Mouse (Mus musculus) forebrain, embryonic 12.5 days (tissue): ENCODE results near the gene Rce1. TPM values are rescaled to one million over a fixed set of nuclear protein-coding genes. Genes with fewer than 3 reads are reported as not detected.
"Not testable (repeated sequence)": the region's sequence is repeated elsewhere in the genome, so short reads cannot be mapped to it uniquely, and the experiment has no call there.

Experiments used
- ATAC-seq: fragments of 200-750 bp; cut with Nextera tagmentation; 2 replicates; pipeline ENCODE4 v1.8.0; 2017; ENCODE audit warnings: moderate TSS enrichment; ENCODE audit not compliant: low FRiP score
- H3K27ac ChIP-seq: fragments of 300-500 bp; sonication (generic); 2 replicates; pipeline ENCODE4 v1.5.1; 2016; ENCODE audit warnings: mild to moderate bottlenecking
- H3K27me3 ChIP-seq: fragments of 300-500 bp; sonication (generic); 2 replicates; pipeline ENCODE4 v1.6.1; 2016; ENCODE audit warnings: mild to moderate bottlenecking
- H3K36me3 ChIP-seq: fragments of 300-500 bp; sonication (generic); replicated peaks from 2 replicates; pipeline ENCODE4 v1.6.1; 2016; ENCODE audit warnings: mild to moderate bottlenecking
- H3K4me1 ChIP-seq: fragments of 300-500 bp; sonication (generic); 2 replicates; pipeline ENCODE4 v1.6.1; 2016
- H3K4me2 ChIP-seq: fragments of 300-500 bp; sonication (generic); 2 replicates; pipeline ENCODE4 v1.6.1; 2016; ENCODE audit warnings: mild to moderate bottlenecking, moderate library complexity
- H3K4me3 ChIP-seq: fragments of 300-500 bp; sonication (generic); replicated peaks from 2 replicates; pipeline ENCODE4 v1.5.1; 2016; ENCODE audit warnings: mild to moderate bottlenecking
- H3K9ac ChIP-seq: fragments of 300-500 bp; sonication (generic); 2 replicates; pipeline ENCODE4 v1.6.1; 2016; ENCODE audit warnings: mild to moderate bottlenecking
- H3K9me3 ChIP-seq: fragments of 300-500 bp; sonication (generic); 2 replicates; pipeline ENCODE4 v1.6.1; 2016
- WGBS: fragments of 180-500 bp; shearing (Covaris S2); methylation state at CpG from one replicate; pipeline ENCODE4 v1.1.7; 2016; 5-methylcytosine and 5-hydroxymethylcytosine counted together
- polyA plus RNA-seq: library from polyadenylated mRNA; unstranded; fragments of >200 nt; fragmentation: Nextera tagmentation; extraction: Ambion mirVana; gene quantifications from 2 replicates; pipeline ENCODE4 v1.2.1, GENCODE M21; 2016

The Rce1 gene
- polyA plus RNA-seq, 1 experiment from 2014 or later, result 57.8 TPM

- Histone ChIP-seq H3K27me3 (no peaks in the 10 kb centered on the region), H3K4me3 (no peak overlapping the region), H3K4me1 (peaks cover 25% of the 10 kb centered on the region), H3K4me2 (no peak overlapping the region), H3K36me3 (peaks cover 30% of the 10 kb centered on the region), H3K9me3 (no peaks in the 10 kb centered on the region), H3K27ac (no peak overlapping the region), H3K9ac (no peak overlapping the region)
- no peak for ATAC-seq
- 70% methylated on average over 4 of the region's 4 CpGs for WGBS
Measured at GRCm38 (mm10) chr19:4610109-4610508, 15.3 kb downstream of the Rce1 start.

GRCm38 (mm10) chr19:4608511-4608910, 16.9 kb downstream of the Rce1 start:
- H3K9me3 ChIP-seq, result no peaks in the 10 kb centered on the region
- peaks cover 13% of the 10 kb centered on the region for H3K4me1 ChIP-seq
- H3K36me3 ChIP-seq, result peaks cover 27% of the 10 kb centered on the region
- no peak overlapping the region for H3K9ac ChIP-seq
- H3K4me2 ChIP-seq, result no peak overlapping the region
- no peaks in the 10 kb centered on the region for H3K27me3 ChIP-seq
- 89% methylated on average over 4 of the region's 4 CpGs for WGBS
- no peak overlapping the region for H3K27ac ChIP-seq
- H3K4me3 ChIP-seq, result no peak overlapping the region
- no peak for ATAC-seq

DNA sequence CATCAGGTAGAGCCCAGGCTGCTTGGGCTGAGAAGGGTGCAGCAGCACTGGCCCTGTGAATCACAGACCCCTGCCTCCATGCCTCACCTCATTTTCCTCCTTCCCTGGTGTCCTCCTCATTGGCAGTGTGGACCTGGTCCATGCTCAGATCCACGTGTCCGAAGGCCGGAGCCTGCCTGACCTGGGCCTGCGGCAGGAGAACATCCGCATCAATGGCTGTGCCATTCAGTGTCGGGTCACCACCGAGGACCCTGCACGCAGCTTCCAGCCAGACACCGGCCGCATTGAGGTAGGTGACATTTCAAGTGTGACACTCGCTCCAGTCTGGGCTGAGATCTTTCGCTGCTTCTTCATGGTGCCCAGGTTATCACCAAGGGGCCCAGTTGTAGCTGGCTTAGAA, 18.0 kb downstream of the Rce1 start:
- no peaks in the 10 kb centered on the region for H3K9me3 ChIP-seq
- H3K27me3 ChIP-seq, result no peaks in the 10 kb centered on the region
- H3K4me2 ChIP-seq, result no peak overlapping the region
- no peak overlapping the region for H3K4me3 ChIP-seq
- peaks cover 2% of the 10 kb centered on the region for H3K4me1 ChIP-seq
- ATAC-seq, result no peak
- H3K36me3 ChIP-seq, result peaks cover 16% of the 10 kb centered on the region
- no peak overlapping the region for H3K27ac ChIP-seq
- H3K9ac ChIP-seq, result no peak overlapping the region
- WGBS, result 90% methylated on average over 12 of the region's 12 CpGs

GRCm38 (mm10) chr19:4605654-4606053, 19.8 kb downstream of the Rce1 start:
- Histone ChIP-seq H3K4me2 (no peak overlapping the region), H3K36me3 (no peaks in the 10 kb centered on the region), H3K9me3 (no peaks in the 10 kb centered on the region), H3K27me3 (no peaks in the 10 kb centered on the region), H3K4me1 (no peaks in the 10 kb centered on the region), H3K9ac (no peak overlapping the region), H3K4me3 (no peak overlapping the region), H3K27ac (no peak overlapping the region)
- no peak for ATAC-seq
- 93% methylated on average over 4 of the region's 4 CpGs for WGBS

DNA sequence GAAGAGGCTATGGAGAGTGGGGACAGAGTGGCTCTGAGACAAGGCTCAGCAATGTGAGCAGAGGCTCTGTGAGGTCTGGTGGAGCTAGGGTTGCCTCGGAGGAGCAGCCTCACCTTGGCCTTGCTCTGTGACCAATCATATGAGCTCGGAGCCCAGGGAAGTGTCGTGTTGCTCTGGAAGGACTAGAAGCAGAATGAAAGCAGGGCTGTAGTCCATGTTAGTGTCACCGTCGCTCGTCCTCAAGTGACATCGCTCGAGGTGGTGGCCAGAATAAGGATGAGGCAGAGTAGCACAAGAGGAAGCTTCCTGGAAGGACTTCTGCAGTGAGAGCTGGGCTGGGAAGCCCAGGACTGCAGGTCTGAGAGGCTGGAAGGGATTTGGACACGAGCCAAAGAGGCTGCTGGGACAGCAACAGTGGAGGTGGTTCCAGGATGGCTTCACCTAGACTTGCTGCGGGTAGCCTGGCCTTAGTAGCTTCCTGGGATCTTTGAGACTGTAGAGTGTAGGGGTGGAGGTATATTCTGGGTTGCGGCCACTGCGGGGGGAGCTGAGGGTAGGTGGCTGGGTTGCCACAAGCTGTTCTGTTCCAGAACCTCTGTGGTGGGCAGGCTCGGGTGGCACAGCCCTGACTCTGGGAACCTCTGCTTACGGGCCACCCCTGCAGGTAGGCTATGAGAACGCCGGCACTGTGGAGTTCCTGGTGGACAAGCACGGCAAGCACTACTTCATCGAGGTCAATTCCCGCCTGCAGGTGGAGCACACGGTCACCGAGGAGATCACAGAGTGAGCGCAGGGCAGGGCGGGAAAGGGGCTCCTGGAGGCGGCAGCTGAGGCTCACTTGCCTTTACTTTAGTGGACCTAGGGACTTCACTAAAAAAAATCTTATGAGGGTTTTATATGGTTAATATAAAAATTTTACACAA, 21.4 kb downstream of the Rce1 start:
- Histone ChIP-seq H3K27me3 (no peaks in the 10 kb centered on the region), H3K9ac (no peak overlapping the region), H3K4me2 (no peak overlapping the region), H3K27ac (no peak overlapping the region), H3K36me3 (no peaks in the 10 kb centered on the region), H3K4me3 (no peak overlapping the region), H3K9me3 (no peaks in the 10 kb centered on the region), H3K4me1 (no peaks in the 10 kb centered on the region)
- no peak for ATAC-seq
- WGBS, result 42% methylated on average over 24 of the region's 24 CpGs

DNA sequence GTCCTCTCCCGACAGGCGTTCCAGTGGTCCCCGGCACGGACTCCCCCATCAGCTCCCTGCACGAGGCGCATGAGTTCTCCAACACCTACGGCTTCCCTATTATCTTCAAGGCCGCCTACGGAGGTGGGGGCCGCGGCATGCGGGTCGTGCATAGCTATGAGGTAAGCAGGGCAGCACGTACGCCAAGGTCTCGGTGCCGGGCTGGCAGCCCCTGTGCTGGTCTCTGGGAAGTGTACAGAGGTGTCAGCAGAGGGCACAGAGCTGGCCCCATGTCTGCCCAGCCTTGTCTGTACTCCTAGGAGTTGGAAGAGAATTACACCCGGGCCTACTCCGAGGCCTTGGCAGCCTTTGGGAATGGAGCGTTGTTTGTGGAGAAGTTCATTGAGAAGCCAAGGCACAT, 23.0 kb downstream of the Rce1 start:
- H3K9me3 ChIP-seq, result no peaks in the 10 kb centered on the region
- no peak for ATAC-seq
- H3K27ac ChIP-seq, result no peak overlapping the region
- no peaks in the 10 kb centered on the region for H3K4me1 ChIP-seq
- no peak overlapping the region for H3K4me2 ChIP-seq
- H3K27me3 ChIP-seq, result no peaks in the 10 kb centered on the region
- no peak overlapping the region for H3K9ac ChIP-seq
- H3K36me3 ChIP-seq, result no peaks in the 10 kb centered on the region
- WGBS, result 89% methylated on average over 20 of the region's 20 CpGs
- no peak overlapping the region for H3K4me3 ChIP-seq

GRCm38 (mm10) chr19:4596071-4596470, 29.4 kb downstream of the Rce1 start:
- no peak overlapping the region for H3K9ac ChIP-seq
- no peaks in the 10 kb centered on the region for H3K27me3 ChIP-seq
- H3K4me3 ChIP-seq, result no peak overlapping the region
- H3K36me3 ChIP-seq, result no peaks in the 10 kb centered on the region
- H3K27ac ChIP-seq, result no peak overlapping the region
- H3K4me2 ChIP-seq, result no peak overlapping the region
- ATAC-seq, result no peak
- no peaks in the 10 kb centered on the region for H3K9me3 ChIP-seq
- WGBS, result 75% methylated on average over 2 of the region's 2 CpGs
- no peaks in the 10 kb centered on the region for H3K4me1 ChIP-seq

DNA sequence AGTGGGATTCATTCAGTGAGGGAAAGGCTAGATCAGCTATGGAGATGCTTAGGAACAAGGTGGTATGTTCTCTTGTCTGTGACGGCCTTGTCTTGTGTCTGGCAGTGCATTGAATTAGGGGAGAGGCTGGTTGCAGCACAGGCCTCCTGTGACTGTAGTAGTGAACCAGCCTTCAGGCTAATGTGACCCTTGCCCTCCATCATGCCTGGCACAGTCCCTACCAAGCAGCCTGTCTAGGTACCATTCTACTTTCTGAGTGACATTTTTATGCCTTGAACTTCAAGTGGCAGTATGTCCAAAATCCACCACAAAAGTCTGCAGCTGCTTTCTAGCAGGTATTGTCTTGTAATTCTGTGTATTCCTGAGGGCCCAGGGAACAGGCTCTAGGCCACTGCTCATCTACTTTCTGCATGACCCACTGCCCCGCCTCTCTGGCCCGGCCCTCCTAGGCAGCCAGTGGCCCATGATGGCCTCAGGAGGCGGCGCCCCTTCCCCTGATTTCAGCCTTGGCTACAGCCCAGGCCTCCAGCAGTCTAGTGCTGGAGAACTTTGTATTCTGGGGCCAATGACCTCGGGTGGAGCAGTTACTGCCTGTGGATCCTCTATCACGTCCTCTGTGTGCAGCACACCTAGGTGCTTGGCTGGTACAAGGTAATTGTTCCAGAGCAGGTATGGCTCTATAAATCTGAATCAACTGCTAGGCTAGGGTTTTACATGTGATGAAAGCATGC, 31.5 kb downstream of the Rce1 start:
- Histone ChIP-seq H3K9me3 (no peaks in the 10 kb centered on the region), H3K27ac (no peak overlapping the region), H3K27me3 (no peaks in the 10 kb centered on the region), H3K36me3 (no peaks in the 10 kb centered on the region), H3K4me2 (no peak overlapping the region), H3K4me3 (no peak overlapping the region), H3K4me1 (no peaks in the 10 kb centered on the region), H3K9ac (no peak overlapping the region)
- no peak for ATAC-seq
- WGBS, result 60% methylated on average over 7 of the region's 7 CpGs

GRCm38 (mm10) chr19:4590025-4590424, 35.4 kb downstream of the Rce1 start:
- H3K27me3 ChIP-seq, result no peaks in the 10 kb centered on the region
- 97% methylated on average over 3 of the region's 3 CpGs for WGBS
- H3K9me3 ChIP-seq, result no peaks in the 10 kb centered on the region
- H3K4me2 ChIP-seq, result no peak overlapping the region
- H3K4me3 ChIP-seq, result no peak overlapping the region
- H3K36me3 ChIP-seq, result no peaks in the 10 kb centered on the region
- no peak overlapping the region for H3K27ac ChIP-seq
- no peak for ATAC-seq
- no peaks in the 10 kb centered on the region for H3K4me1 ChIP-seq
- H3K9ac ChIP-seq, result no peak overlapping the region

DNA sequence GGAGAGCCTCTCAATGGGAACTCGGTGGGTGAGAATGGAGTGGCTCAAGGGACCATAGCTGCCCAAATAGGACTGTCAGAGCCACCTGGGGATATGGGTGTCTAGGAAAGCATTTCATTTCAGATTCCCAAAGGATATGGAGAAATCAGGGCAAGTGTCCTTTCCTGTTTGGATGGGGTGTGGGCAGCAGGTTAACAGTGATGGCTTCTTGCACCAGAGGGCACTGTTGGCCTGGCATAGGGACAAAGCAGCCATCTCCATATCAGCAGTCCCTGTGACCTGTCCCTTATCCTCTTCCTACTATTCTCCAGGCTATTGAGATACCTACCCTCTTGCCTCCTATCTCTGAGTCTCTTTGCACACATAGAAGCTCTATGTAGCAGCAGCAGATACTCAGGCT, 36.4 kb downstream of the Rce1 start:
- H3K36me3 ChIP-seq, result no peaks in the 10 kb centered on the region
- no peak overlapping the region for H3K4me3 ChIP-seq
- no peaks in the 10 kb centered on the region for H3K27me3 ChIP-seq
- WGBS, result 65% methylated on average over 1 of the region's 1 CpGs
- no peak overlapping the region for H3K9ac ChIP-seq
- H3K9me3 ChIP-seq, result no peaks in the 10 kb centered on the region
- H3K4me2 ChIP-seq, result no peak overlapping the region
- ATAC-seq, result no peak
- H3K4me1 ChIP-seq, result no peaks in the 10 kb centered on the region
- H3K27ac ChIP-seq, result no peak overlapping the region

GRCm38 (mm10) chr19:4588430-4588829, 37.0 kb downstream of the Rce1 start:
- H3K36me3 ChIP-seq, result no peaks in the 10 kb centered on the region
- no peak overlapping the region for H3K9ac ChIP-seq
- no peak for ATAC-seq
- H3K4me2 ChIP-seq, result no peak overlapping the region
- no peak overlapping the region for H3K4me3 ChIP-seq
- H3K27ac ChIP-seq, result no peak overlapping the region
- H3K4me1 ChIP-seq, result no peaks in the 10 kb centered on the region
- 75% methylated on average over 3 of the region's 3 CpGs for WGBS
- no peaks in the 10 kb centered on the region for H3K27me3 ChIP-seq
- H3K9me3 ChIP-seq, result no peaks in the 10 kb centered on the region

DNA sequence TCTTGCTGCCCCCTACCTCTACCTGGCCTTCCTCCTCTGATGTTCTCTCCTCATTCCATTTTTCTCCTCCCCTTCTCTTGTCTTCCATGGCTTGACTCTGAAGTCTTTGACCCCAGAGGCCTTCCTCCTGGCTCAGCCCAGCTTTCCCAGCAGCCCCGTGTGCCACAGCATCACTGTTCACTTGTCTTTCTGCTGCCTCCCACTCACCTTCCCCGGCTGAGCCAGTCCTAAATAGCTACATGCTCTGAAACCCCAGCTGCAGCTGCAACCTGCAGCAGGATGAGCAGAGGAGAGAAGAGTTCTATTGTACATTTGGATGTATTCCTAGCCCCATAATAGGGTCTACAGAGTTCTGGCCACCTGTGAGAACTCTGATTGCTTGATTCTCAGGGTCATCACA, 38.0 kb downstream of the Rce1 start:
- Histone ChIP-seq H3K27ac (no peak overlapping the region), H3K4me1 (no peaks in the 10 kb centered on the region), H3K27me3 (no peaks in the 10 kb centered on the region), H3K4me3 (no peak overlapping the region), H3K9me3 (no peaks in the 10 kb centered on the region), H3K4me2 (no peak overlapping the region), H3K9ac (no peak overlapping the region), H3K36me3 (no peaks in the 10 kb centered on the region)
- 52% methylated on average over 2 of the region's 2 CpGs for WGBS
- ATAC-seq, result no peak

- not testable (repeated sequence) for H3K4me2 ChIP-seq, H3K4me1 ChIP-seq
Measured at GRCm38 (mm10) chr19:4586783-4587182, 38.7 kb downstream of the Rce1 start.

More at GRCm38 (mm10) chr19:4586783-4587182, 38.7 kb downstream of the Rce1 start:
- H3K27me3 ChIP-seq, H3K9ac ChIP-seq, H3K36me3 ChIP-seq, H3K27ac ChIP-seq, H3K9me3 ChIP-seq, ATAC-seq, H3K4me3 ChIP-seq: not testable (repeated sequence)
